Mouse (Mus musculus) megakaryocyte, adult 5-6 weeks (primary cell): ENCODE measurements at regions not wholly inside any gene's neighbourhood (a gene's known extent, or its start where the extent isn't known, plus 50 kb on each side); places are given as distances from the start of the nearest gene placed in this dataset.
"Not testable (repeated sequence)": the region's sequence is repeated elsewhere in the genome, so short reads cannot be mapped to it uniquely, and the experiment has no call there.

Experiments
- ATAC-seq: 2 replicates; pipeline ENCODE4 v1.8.0; 2016; ENCODE audit warnings: mild to moderate bottlenecking, inconsistent platforms; ENCODE audit not compliant: poor library complexity, severe bottlenecking

DNA sequence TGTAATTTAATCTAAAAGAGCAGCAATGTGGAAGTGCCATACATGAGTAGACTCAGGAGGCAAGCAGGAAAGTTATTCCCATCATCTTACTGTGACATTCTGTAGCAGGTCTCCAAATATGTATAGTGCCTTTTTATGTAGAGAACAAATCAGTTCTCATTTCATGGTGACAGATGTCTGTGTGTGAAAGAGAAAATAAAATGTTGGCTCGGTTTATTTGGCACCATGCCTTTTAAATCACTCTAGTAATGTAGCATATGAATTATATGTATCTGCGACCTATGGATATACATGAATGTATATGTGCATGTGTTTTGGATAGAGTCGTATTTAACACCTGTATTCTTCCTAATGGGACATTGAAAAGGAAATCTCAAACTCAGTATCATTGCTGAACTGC, 146.2 kb downstream of the Kcnrg start:
- ATAC-seq: no peak

DNA sequence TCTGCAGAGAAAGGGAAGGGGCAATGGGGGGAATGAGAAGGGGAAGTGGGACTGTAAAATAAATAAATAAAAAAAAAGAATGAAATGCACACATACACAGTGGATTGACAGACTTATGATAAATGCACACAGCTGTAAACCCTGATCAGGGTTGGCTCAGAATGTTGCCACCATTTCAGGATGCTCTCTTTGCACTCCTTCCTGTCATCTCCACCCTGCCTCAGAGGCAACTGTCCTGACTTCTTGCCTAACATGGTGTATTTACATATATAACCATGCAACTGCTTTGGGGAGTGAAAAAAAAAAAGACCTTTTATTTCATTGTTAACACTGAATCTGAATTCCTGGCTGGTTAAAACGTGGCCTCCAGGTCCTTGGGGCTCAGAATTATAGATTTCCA, 149.4 kb downstream of the Kcnrg start:
- peak; percentile 57 for ATAC-seq

DNA sequence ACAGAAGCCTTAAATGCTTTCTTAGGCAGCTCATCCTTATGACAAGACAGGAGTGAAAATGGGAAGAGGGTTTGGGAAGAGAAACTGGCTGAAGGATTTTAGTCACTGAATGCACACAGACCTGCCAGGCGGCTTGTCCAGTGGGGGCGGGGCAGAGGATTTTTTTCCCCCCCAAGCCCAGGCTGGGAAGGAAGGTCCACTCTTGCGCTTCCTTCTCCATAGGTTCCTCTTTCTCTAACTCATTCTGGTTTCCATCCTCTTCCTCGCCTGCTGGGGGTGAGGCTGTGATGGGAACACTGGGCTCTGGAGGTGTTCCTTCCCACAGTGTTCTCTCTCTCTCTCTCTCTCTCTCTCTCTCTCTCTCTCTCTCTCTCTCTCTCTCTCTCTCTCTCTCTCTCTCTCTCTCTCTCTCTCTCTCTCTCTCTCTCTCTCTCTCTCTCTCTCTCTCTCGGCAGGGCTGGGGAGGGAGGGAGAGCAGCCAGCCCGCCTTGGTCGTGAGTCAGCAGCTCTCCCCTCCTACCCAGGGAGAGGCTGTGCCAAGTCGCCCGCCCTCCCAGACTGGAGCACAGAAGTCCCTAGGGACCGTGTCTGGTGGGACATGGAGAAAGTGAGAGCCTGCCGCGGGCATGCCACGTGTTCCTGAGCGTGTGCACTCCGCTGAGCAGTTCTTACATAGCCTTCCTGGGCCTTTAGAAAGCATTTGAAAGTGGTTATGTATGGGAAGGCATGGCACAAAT, 150.0 kb downstream of the Kcnrg start:
- ATAC-seq: peak; percentile 85

DNA sequence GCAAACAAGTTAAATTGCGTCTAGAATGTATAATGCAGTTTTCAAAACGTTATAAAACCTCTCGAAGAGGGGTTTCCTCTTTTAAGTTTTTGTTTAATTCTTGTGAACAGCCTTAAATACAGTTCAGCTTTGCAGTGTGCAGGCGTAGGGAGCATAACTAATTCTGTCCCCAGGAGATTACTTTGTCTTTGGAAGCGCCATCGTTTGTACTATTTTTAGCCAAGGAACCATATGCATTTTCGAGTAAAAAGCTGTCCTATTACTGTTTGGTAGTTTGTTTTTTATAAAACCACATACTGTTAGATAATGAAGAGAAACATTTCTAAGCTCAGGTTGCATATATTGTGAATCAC, 150.5 kb downstream of the Kcnrg start:
- ATAC-seq: no peak

DNA sequence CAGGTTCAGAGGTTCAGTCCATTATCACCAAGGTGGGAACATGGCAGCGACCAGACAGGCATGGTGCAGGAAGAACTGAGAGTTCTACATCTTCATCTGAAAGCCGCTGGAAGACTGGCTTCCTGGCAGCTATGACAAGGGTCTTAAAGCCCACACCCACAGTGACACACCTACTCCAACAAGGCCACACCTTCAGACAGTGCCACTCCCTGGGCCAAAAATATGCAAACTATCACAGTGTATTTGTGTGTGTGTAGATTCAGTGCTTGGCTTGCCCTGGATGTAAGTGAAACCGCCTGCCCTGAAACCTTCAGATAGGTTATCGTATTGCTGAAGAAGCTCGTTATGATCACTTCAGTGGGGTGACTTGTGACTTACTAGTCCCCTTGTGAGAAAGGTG, 151.3 kb downstream of the Kcnrg start:
- ATAC-seq: no peak

DNA sequence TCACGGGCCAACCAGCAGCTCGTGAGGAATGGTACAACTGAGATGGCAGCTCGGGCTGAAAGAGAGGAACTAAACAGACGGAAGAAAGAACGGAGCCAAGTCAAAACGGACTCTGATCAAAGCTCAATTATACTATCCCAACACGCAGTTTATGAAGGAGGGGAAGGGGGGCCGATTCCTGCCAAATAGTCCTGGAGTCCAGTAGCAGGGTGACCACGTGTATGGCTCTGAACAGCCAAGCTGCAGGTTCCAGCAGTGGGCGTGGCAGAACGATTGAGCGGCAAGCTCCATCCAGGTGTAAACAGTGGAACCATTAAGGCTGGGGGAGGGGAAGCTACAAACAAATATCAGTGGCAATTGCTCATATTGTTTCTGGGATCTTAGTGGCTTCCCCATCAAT, 152.9 kb downstream of the Kcnrg start:
- ATAC-seq: not testable (repeated sequence)

DNA sequence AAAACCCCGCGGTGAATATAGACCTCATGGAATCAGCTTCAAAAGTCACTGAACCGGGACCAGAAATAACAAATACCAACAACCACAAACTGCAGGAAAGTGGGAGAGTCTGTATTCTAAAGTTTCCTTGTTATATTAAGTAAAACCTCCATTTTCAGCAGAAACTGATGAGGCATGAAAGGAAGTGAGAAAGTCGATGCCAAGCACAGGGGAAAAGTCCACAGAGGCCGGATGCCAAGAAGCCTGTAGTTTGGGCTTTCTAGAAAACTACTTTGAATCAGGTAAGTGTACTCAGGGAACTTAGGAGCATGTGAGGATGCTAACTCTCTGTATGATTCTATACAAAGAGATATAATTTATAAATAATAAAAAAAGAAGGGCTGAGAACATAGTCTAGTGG, 154.8 kb downstream of the Kcnrg start:
- no peak for ATAC-seq

DNA sequence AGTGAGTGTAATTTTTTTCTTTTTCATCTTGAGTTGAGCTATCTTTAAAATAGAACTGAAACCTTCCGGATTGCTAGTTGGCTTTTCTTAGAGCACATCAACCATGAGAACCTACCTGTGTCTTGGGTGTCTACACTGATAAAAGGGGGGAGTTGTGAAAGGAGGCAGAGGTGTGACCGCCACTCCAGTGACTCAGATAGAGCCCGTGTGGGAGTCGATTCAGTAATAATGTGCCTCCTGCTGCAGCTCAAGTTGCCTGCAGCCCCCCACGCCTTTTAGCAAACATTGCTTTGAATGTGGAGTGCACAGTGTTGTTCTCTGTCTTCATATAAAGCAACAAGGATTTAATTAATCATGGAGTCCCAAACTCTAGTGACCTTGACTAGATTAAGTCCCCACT, 162.6 kb downstream of the Kcnrg start:
- no peak for ATAC-seq

DNA sequence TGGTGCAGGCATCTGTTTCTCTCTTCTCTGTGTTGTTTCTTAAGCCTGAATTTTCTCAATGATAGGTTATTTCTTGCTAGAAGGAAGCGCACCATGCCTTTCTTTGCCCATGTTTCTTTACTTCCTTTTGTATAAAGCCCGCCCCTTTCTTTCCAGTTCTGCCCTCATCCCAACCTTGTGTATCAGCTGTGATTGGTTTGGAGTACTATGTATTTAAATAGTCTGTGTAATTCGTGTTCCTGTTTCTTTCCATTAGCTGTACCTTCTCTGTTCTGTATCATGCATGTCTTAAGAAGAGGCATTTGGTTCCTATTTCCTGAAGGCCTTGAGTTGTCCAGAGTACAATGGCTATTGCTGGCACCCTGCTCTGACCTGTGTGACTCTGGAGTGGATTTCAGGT, 166.9 kb downstream of the Kcnrg start:
- peak; percentile 78 for ATAC-seq

DNA sequence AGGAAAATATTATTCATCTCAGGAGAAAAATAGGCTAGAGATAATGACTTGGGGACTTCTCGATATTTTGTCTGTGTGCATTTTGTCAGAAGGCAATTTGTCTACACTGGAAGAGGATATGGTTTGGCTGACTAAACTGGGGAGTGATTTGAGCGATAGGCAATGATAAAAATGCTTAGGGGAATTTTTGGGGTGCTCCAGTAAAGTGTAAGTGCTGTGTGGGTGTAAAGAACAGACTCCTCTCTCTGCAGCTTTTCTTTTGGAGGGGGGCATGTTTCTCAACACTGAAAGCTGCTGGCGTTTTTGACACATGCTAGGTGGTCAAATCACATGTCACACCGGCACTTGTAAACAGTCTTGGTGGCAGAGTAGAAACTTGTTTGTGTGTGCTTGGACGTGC, 171.4 kb downstream of the Kcnrg start:
- no peak for ATAC-seq

DNA sequence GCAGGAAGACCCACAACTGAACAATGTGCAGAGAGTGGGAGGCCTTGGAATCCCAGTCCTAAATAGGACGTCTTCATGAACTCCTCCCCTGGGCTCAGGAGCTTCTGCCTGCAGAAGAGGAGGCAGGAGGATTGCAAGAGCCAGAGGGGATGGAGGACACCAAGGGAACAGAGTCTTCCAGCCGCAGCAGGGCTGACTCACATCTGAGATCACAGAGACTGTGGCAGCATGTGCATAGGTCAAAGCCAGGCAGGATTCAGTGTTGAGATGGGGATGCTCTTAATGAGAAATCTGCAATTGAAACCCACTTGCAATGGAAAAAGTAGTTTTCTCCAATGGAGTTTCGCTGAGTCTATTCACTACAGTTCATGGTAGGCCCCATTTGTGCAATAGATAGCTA, 175.9 kb downstream of the Kcnrg start:
- ATAC-seq: no peak

DNA sequence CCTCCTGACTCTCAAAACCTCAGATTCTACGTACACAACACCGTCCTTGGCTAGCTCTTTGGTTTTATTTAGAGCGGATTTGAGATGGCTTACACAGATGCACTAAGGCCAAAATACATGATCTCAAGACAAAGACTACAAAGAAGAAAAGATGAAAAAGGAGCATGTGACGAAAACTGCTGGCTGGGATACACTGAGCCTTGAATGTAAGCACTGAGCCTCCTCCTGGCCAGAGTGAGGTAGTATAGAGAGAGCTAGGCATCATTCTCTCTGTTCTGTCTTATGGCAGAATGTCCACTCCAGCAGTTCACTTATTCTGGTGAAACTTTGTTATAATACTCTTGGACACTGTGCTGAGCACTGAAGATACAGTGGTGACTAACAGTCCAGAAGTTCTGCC, 177.4 kb downstream of the Kcnrg start:
- ATAC-seq: no peak

DNA sequence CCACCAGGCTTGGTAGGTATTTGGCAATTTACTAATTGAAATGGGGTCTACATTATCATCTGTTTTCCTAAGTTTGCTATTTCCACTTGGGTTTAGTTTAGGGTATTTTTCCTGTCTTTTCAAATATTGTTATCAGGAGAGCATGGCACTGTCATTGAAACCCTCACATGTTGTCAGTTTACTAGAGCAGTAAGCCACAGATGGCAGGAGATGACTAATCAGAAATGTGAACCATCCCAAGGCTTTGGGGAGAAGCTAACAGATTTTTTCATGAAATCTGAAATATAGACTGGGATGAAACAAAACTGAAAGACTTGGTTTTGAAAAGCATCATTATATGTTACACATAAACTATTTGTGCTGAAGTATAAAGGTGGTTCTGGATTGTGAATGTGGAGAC, 178.8 kb downstream of the Kcnrg start:
- no peak for ATAC-seq

DNA sequence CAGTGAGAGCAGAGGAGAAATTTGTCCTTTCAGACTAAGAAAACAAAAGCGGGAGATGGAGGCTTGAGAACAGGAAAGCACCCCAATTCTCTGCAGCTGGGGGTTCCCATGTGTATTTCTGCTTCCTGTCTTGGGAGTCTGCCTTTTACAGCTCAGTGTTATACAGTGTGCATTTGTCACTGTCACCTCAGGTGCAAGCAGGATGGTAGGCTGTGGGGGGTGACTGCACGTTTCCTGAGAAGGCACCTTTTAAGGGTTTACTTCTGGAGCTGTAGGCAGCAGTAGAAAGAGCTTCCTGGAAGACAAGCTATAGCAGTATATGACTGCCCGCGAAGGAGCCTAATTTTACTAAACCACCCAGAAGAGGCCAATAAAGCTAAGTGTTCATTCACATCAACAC, 180.5 kb downstream of the Kcnrg start:
- no peak for ATAC-seq

DNA sequence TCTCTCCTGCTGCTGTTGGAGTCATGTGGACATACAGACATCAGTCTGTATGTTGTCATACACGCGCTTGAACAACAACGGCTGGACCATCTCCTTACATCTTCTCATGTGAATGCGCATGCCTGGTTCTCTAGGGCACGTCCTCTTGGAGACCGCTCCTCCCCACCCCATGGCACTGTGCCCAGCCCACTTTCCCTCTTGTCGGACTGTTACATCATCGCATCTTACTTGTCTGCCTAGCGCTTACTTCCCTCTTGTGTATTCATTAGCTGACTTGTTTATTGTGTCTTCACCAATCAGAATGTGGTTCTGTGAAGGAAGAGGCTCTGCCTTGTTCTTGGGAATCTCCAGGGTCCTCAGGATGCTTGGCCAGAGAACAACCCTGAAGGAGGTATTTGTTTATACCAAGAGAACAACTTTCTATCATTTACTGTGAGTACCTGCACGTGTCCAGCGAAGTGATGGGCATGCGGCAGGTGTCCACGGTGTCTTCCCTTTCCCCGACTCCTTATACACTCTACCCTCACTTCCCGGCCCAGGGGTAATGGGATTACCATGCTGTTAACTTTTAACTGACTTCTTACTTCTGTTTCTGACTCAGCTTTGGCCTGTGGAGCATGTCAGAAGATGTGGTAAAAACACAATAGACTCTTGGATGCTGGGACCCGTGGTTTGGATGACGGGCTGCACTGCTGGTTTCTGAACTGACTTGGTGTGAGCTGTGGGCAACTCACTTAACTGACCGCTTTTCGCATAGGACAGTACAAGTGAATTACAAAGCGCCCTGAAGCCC, 181.9 kb downstream of the Kcnrg start:
- ATAC-seq: peak; percentile 92

DNA sequence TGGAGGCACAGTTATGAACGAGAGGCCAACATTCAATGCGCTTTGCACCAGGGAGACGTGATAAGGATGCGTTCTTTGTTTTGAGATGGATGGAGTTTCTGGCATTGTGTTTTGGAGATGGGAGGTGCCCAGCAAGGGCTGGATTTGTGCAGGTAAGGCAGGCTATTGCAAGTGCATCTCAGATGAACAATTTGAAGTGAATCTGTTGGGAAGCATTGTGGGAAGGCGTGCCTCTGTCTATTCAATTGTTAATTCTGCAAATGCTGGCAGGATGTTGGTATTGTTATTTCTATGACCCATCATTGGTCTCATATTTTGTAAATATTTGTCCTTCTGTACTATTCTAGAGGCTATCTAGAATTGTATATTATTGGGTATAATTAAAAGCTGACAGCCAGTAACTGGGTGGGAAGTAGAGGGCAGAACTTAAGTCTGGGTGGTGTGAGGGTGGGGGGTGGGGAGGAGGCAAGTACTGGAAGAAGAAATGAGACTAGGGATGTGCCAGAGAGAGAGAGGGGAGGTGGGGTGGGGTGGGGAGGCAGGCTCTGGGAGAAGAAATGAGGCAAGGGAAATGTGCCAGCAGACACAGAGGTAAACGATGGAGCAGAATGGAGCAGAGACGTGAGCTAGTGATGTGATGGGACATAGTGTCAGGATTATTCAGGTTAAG, 188.9 kb downstream of the Kcnrg start:
- no peak for ATAC-seq

DNA sequence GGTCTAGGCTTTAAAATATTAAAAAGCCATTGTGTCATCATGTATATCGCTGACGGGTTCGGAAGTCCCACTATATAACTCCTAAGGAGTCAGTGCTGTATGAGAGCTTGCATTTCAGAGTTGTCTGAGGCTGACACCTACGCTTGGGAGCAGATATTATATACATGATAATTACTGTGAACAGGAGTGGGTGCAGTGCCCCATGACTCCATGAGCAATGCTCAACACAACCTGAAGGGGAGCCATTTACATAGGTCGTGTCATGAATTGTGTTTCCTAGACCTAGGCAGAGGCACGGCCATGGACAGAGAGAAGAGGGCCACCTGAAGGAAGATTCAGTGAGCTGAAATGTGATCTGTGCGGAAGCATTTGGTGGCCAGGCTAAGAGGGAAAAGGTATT, 189.4 kb downstream of the Kcnrg start:
- ATAC-seq: no peak

DNA sequence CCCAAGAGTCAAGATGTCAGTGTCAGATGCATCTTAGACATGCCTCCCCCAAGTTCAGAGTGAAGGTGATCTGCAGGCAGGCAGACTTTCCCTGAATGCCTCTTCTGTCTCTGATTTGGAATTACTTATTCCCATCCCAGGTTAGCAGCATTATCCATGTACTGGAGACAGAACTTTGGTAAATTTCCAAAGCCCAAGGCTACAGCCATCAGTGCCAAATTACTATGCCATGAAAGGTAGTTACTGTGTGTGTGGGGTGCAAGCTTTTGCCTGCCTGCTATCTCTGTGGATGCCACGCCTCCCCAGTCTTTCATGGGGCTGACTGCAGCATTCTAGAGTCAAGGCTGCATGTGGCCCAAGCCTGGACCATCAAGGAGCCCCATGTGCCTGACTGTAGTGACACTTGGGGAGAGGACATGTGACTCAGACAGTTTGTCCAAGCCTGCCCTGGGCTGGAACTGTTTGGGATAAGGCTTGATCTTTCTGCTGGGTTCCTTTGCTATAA, 196.2 kb downstream of the Kcnrg start:
- ATAC-seq: no peak

DNA sequence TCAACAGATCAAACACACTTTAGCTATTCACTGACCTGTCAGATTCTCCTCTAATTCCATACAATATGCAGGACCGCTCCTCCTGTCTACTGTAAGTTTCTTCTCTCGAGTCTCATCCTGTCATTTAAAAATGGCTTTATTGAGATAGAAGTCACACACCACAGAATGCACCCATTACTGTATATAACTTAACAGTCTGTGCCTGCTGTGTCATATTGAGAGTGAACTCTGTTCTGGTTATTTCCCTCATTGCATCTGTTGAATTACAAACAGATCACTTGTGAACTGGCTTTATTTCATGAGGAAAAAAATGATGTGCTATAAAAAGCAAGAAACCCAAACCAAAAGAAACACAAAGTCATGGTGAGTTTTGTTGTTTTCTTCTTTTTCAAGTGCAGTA, 198.2 kb downstream of the Kcnrg start:
- ATAC-seq: no peak

DNA sequence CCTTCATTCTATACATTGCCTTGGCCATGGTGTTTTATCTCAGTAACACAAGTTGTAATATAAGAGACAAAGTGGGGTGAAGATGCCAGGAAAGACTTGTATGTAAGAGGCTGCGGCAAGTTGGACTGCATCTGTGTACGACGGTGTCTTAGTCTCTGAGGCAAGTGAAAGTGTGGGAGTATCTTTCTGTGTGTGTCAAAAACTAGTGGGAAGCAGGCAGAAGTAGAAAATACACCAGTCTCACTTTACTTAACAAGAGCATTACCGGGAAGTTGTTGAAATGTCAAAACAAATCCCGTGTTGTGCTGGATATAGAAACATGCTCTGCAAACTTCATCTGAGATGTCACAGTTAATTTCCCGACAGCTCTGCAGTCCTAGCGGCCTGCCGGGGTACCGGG, 200.9 kb downstream of the Kcnrg start:
- ATAC-seq: no peak

DNA sequence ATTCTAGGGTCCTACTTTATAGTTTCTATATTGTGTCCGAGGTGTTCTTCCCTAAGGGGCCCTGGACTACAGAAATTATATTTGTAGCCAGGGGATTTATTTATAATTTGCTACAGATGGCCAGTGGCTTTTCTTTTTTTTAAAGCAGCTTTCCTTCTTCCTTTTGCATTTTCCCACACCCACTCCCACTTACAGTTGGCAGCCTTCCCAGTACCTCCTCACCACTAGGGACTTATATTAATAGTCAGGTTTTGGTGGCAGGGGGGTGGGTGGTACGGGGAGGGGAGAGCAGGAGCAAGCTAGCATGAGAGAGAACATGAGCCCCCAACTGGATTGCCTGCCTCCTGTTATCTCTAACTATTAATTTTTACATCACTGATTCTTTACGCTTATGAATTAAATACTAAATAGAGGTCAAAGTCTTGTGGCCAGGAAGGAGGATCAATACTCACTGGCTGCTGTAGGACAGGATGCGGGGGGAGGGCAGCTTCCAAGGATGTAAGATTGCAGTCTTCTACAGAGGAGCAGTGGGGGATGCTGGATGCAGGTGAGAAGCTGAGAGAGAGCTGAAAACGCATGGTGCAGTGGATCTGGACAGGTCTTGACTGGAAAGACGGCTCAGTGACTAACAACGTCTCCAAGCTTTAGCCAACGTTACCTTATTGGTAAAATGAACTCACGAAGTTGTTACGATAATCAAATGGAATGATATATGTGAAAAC, 202.6 kb downstream of the Kcnrg start:
- no peak for ATAC-seq
